In genomic region chr7:101832372-101832771, GRCm38 (mm10) we compare ENCODE assay signal across 32 mouse cellular contexts. TPM values are rescaled to one million over a fixed set of nuclear protein-coding genes. Genes with fewer than 3 reads are reported as not detected.
"Had no signal": no experiment of that assay in that cellular context is flagged by ENCODE, and none has a peak within 500 bp of the region (broad histone marks: within the 10 kb centered on the region; RNA-seq: fewer than 3 reads in every experiment).

No protein-coding gene starts in this region.

- DNase-seq: gastrocnemius, adult 2 months; gastrocnemius, postnatal 10 days; gastrocnemius, postnatal 25 days; heart, adult 2 months; heart, postnatal 10 days; heart, postnatal 4 days; kidney, adult 18-20 months; kidney, adult 8-10 months; kidney, postnatal 10 days; kidney, postnatal 4 days; left cerebral cortex, postnatal 4 days had no signal

- H3K9me3 ChIP-seq: hindbrain, embryonic 10.5 days; hindbrain, embryonic 12.5 days; intestine, embryonic 15.5 days; limb, embryonic 13.5 days; limb, embryonic 15.5 days; liver, embryonic 12.5 days had no signal

- H3K9ac ChIP-seq: hindbrain, embryonic 12.5 days; hindbrain, embryonic 14.5 days; intestine, embryonic 15.5 days; limb, embryonic 13.5 days; limb, embryonic 15.5 days; liver, embryonic 12.5 days; liver, embryonic 14.5 days had no signal

- H3K4me2 ChIP-seq: heart, embryonic 11.5 days; hindbrain, embryonic 12.5 days; hindbrain, embryonic 14.5 days; intestine, embryonic 15.5 days; limb, embryonic 13.5 days; limb, embryonic 15.5 days; liver, embryonic 12.5 days had no signal

- H3K4me3 ChIP-seq: gastrocnemius, adult 2 months; heart, adult 2 months; hindbrain, embryonic 10.5 days; hindbrain, embryonic 12.5 days; intestine, embryonic 15.5 days; layer of hippocampus, adult 2 months; limb, embryonic 13.5 days; limb, embryonic 15.5 days; liver, embryonic 12.5 days had no signal

- H3K27me3 ChIP-seq: hindbrain, embryonic 12.5 days; intestine, embryonic 15.5 days; limb, embryonic 13.5 days; limb, embryonic 15.5 days had no signal

- ATAC-seq: hindbrain, embryonic 16.5 days; inflammation-experienced regulatory T-cells, adult 6 months; intestine, embryonic 15.5 days; intestine, postnatal 0 days; liver, embryonic 12.5 days had no signal

- H3K27ac ChIP-seq: gastrocnemius, adult 2 months; heart, adult 2 months; hindbrain, embryonic 10.5 days; hindbrain, embryonic 12.5 days; hindbrain, embryonic 14.5 days; intestine, embryonic 15.5 days; layer of hippocampus, adult 2 months; limb, embryonic 13.5 days; limb, embryonic 15.5 days; liver, embryonic 12.5 days; liver, embryonic 14.5 days had no signal

RNA-seq across cellular contexts. Expression of gene Phox2a, which starts 14.3 kb away (rescaled TPM):
- total RNA-seq: gastrocnemius, adult 2 months; gastrocnemius, postnatal 25 days; granulocyte monocyte progenitor cell, adult 5-6 weeks; layer of hippocampus, adult 2 months; layer of hippocampus, postnatal 10 days; layer of hippocampus, postnatal 25 days; left cerebral cortex, postnatal 10 days; left cerebral cortex, postnatal 25 days; left cerebral cortex, postnatal 4 days; liver, adult 2 months had no signal
- polyA plus RNA-seq: heart, embryonic 11.5 days; inflammation-experienced regulatory T-cells, adult 6 months; kidney, embryonic 14.5 days; limb, embryonic 11.5 days; limb, embryonic 13.5 days; liver, adult 2 months; liver, embryonic 14.5 days had no signal

RNA-seq across cellular contexts. Expression of gene Folr2, which starts 24.6 kb away (rescaled TPM):
- total RNA-seq: granulocyte monocyte progenitor cell, adult 5-6 weeks had no signal
- polyA plus RNA-seq: heart, embryonic 11.5 days; inflammation-experienced regulatory T-cells, adult 6 months had no signal

RNA-seq across cellular contexts. Expression of gene Folr1, which starts 38.2 kb away (rescaled TPM):
- total RNA-seq: granulocyte monocyte progenitor cell, adult 5-6 weeks; heart, adult 2 months; liver, adult 2 months had no signal
- polyA plus RNA-seq: inflammation-experienced regulatory T-cells, adult 6 months; limb, embryonic 11.5 days had no signal
